Mouse (Mus musculus): ENCODE data around the gene Fam205a1. TPM values are rescaled to one million over a fixed set of nuclear protein-coding genes. Genes with fewer than 3 reads are reported as not detected.
"Not testable (repeated sequence)": the region's sequence is repeated elsewhere in the genome, so short reads cannot be mapped to it uniquely, and the experiment has no call there.

Fam205a1 gene
- polyA plus RNA-seq, 1 experiment, result 0.23 TPM

GRCm38 (mm10) chr4:42879829-42880676, 26.4 kb upstream of the Fam205a1 start:
- Histone ChIP-seq H3K4me3 (ENCODE audit: insufficient read depth, low read length) (no peak overlapping the region), H3K4me1 (ENCODE audit: control insufficient read depth, insufficient read depth, low read length) (no peaks in the 10 kb centered on the region), H3K27ac (ENCODE audit: insufficient read depth, low read length) (no peak overlapping the region)
- TF ChIP-seq CTCF (IDR thresholded peaks at IDR 0.05; ENCODE audit: extremely low read depth, insufficient read depth, low read length) (no peak), POLR2A (IDR thresholded peaks at IDR 0.05; ENCODE audit: extremely low read depth, insufficient read depth, low read length) (no peak)

DNA sequence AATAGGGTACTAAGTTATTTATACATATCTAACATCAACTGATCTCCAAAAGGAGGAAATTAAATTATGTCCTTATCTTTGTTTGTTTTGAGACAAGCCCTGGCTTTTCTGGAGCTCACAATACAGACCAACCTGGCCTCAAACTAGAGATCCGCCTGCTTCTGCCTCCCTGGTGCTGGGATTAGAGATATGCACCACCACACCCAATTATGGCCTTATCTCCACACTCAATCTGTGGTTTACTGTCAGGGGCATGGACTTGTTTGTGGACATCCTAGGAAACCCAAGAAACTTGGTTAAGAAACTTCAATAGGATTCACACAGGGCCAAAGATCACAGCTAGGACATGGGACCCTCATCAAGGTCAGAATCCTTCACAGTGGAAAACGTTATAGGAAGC, 24.0 kb upstream of the Fam205a1 start:
- TF ChIP-seq POLR2A (IDR thresholded peaks at IDR 0.05; ENCODE audit: extremely low read depth, insufficient read depth, low read length) (no peak), CTCF (IDR thresholded peaks at IDR 0.05; ENCODE audit: extremely low read depth, insufficient read depth, low read length) (no peak)

GRCm38 (mm10) chr4:42876586-42877291, 23.1 kb upstream of the Fam205a1 start:
- no peak overlapping the region for H3K4me3 ChIP-seq (ENCODE audit: insufficient read depth, low read length)
- TF ChIP-seq CTCF (IDR thresholded peaks at IDR 0.05; ENCODE audit: extremely low read depth, insufficient read depth, low read length) (peak; percentile 78), POLR2A (IDR thresholded peaks at IDR 0.05; ENCODE audit: extremely low read depth, insufficient read depth, low read length) (no peak)

More for the DNA sequence above, 24.0 kb upstream of the Fam205a1 start:
- no peak overlapping the region for H3K27ac ChIP-seq (ENCODE audit: insufficient read depth, low read length)
- no peak overlapping the region for H3K4me3 ChIP-seq (ENCODE audit: insufficient read depth, low read length)
- no peaks in the 10 kb centered on the region for H3K4me1 ChIP-seq (ENCODE audit: control insufficient read depth, insufficient read depth, low read length)

GRCm38 (mm10) chr4:42874134-42874533, 20.4 kb upstream of the Fam205a1 start, which contains the start of gene Fam205c:
TSS of gene Fam205c (minus strand) at chr4:42874234.
- no peak within 1 kb of the TSS for H3K27ac ChIP-seq (ENCODE audit: insufficient read depth, low read length)
- H3K4me1 ChIP-seq (ENCODE audit: control insufficient read depth, insufficient read depth, low read length), result no peaks in the 10 kb centered on the region
- no peak within 1 kb of the TSS for H3K4me3 ChIP-seq (ENCODE audit: insufficient read depth, low read length)
- TF ChIP-seq CTCF (IDR thresholded peaks at IDR 0.05; ENCODE audit: extremely low read depth, insufficient read depth, low read length), result no peak
- TF ChIP-seq POLR2A (IDR thresholded peaks at IDR 0.05; ENCODE audit: extremely low read depth, insufficient read depth, low read length), result no peak

More at GRCm38 (mm10) chr4:42876586-42877291, 23.1 kb upstream of the Fam205a1 start:
- Histone ChIP-seq H3K4me1 (ENCODE audit: control insufficient read depth, insufficient read depth, low read length) (no peaks in the 10 kb centered on the region), H3K27ac (ENCODE audit: insufficient read depth, low read length) (no peak overlapping the region)

GRCm38 (mm10) chr4:42872746-42873435, 19.2 kb upstream of the Fam205a1 start:
- Histone ChIP-seq H3K4me3 (ENCODE audit: insufficient read depth, low read length) (no peak overlapping the region), H3K4me1 (ENCODE audit: control insufficient read depth, insufficient read depth, low read length) (no peaks in the 10 kb centered on the region), H3K27ac (ENCODE audit: insufficient read depth, low read length) (no peak overlapping the region)
- no peak for TF ChIP-seq POLR2A (IDR thresholded peaks at IDR 0.05; ENCODE audit: extremely low read depth, insufficient read depth, low read length)
- TF ChIP-seq CTCF (IDR thresholded peaks at IDR 0.05; ENCODE audit: extremely low read depth, insufficient read depth, low read length), result no peak

DNA sequence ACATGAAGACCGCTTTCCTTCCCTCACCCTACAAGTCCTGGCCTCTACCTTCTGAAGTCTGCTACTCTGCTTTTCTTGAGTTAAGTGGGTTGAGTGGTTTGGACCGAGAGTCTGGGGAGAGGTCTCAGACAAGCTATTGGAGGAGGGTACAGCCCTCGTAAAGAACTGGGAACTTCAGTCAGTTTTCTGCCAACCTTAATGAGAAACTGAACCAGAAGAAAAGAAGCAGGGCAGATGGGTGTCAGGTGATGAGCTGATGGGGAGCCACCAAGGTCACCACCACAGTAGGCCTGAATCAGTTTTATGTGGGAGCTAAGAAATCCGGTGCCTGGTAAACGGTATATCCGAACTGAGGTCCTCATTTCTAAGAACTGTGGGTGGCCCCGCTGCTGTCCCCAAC, 18.5 kb upstream of the Fam205a1 start:
- no peak for TF ChIP-seq POLR2A (IDR thresholded peaks at IDR 0.05; ENCODE audit: extremely low read depth, insufficient read depth, low read length)
- TF ChIP-seq CTCF (IDR thresholded peaks at IDR 0.05; ENCODE audit: extremely low read depth, insufficient read depth, low read length), result no peak
- no peak overlapping the region for H3K27ac ChIP-seq (ENCODE audit: insufficient read depth, low read length)
- no peak overlapping the region for H3K4me3 ChIP-seq (ENCODE audit: insufficient read depth, low read length)
- no peaks in the 10 kb centered on the region for H3K4me1 ChIP-seq (ENCODE audit: control insufficient read depth, insufficient read depth, low read length)

GRCm38 (mm10) chr4:42870748-42871147, 17.1 kb upstream of the Fam205a1 start:
- TF ChIP-seq POLR2A (IDR thresholded peaks at IDR 0.05; ENCODE audit: extremely low read depth, insufficient read depth, low read length) (no peak), CTCF (IDR thresholded peaks at IDR 0.05; ENCODE audit: extremely low read depth, insufficient read depth, low read length) (no peak)
- Histone ChIP-seq H3K27ac (ENCODE audit: insufficient read depth, low read length) (no peak overlapping the region), H3K4me3 (ENCODE audit: insufficient read depth, low read length) (no peak overlapping the region), H3K4me1 (ENCODE audit: control insufficient read depth, insufficient read depth, low read length) (no peaks in the 10 kb centered on the region)

DNA sequence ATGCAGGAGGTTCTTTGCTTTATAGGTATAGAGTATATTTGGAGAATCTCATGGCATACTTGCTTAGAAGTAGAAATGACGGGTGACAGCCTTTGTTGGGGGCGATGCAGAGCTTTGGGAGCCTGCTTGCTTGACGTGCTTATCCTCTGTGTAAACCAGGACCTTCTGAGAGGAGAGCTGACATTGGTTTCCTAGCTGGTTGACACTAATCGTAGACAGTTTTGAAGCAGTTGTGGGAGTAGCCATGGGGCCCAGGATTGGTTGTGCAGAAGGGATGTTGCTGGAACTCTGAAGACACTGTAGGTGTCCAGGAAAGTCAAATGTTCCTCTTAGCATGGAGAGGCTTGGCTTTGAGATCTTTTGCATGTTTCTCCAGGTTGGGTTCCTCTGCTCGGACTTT, 14.5 kb upstream of the Fam205a1 start:
- H3K4me3 ChIP-seq (ENCODE audit: insufficient read depth, low read length), result no peak overlapping the region
- TF ChIP-seq POLR2A (IDR thresholded peaks at IDR 0.05; ENCODE audit: extremely low read depth, insufficient read depth, low read length) (no peak), CTCF (IDR thresholded peaks at IDR 0.05; ENCODE audit: extremely low read depth, insufficient read depth, low read length) (no peak)
- H3K27ac ChIP-seq (ENCODE audit: insufficient read depth, low read length), result no peak overlapping the region
- H3K4me1 ChIP-seq (ENCODE audit: control insufficient read depth, insufficient read depth, low read length), result no peaks in the 10 kb centered on the region

GRCm38 (mm10) chr4:42867390-42867789, 13.7 kb upstream of the Fam205a1 start:
- Histone ChIP-seq H3K27ac (ENCODE audit: insufficient read depth, low read length) (no peak overlapping the region), H3K4me3 (ENCODE audit: insufficient read depth, low read length) (no peak overlapping the region), H3K4me1 (ENCODE audit: control insufficient read depth, insufficient read depth, low read length) (no peaks in the 10 kb centered on the region)
- TF ChIP-seq CTCF (IDR thresholded peaks at IDR 0.05; ENCODE audit: extremely low read depth, insufficient read depth, low read length) (no peak), POLR2A (IDR thresholded peaks at IDR 0.05; ENCODE audit: extremely low read depth, insufficient read depth, low read length) (no peak)

DNA sequence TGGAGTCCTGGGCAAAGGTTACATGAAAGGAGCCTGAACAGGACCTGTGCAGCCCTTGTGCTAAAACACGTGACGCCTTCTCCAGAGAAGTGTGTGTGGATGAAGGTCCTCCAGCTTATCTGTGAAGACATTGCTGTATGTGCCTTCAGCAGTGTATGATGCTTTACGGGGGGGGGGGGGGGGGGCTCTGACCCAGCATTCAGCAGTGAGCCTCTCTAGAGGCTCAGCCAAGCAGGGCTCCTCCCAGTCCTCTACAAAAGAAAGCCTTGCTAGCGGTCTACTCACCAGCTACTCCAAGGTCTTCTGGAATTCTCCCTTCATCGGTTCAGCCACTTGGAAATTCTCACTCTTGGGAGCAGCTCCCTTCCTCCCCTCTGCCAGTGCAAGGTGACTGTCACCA, 9.8 kb upstream of the Fam205a1 start:
- H3K4me1 ChIP-seq (ENCODE audit: control insufficient read depth, insufficient read depth, low read length); H3K4me3 ChIP-seq (ENCODE audit: insufficient read depth, low read length): not testable (repeated sequence)

DNA sequence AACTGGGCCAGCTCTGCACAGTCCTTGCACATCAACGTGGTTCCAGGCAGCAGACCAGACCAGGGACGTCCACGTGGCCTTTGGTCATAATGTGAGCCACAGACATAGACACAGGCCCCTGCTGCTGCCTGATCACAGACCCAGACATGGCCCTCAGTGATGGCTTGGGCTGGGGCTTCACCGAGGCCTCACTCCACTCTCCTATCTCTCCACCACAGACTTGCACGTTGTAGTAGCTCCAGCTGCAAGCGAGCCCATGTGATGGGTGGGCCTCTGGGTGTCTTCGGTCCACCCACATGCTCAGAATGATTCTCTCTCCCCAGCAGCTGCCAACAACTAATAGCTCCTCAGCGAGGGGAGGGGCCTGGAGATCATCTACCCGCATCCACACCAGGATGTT, 6.8 kb upstream of the Fam205a1 start:
- not testable (repeated sequence) for H3K4me1 ChIP-seq (ENCODE audit: control insufficient read depth, insufficient read depth, low read length); H3K27ac ChIP-seq (ENCODE audit: insufficient read depth, low read length); H3K4me3 ChIP-seq (ENCODE audit: insufficient read depth, low read length)

More for the DNA sequence above, 9.8 kb upstream of the Fam205a1 start:
- not testable (repeated sequence) for H3K27ac ChIP-seq (ENCODE audit: insufficient read depth, low read length)

DNA sequence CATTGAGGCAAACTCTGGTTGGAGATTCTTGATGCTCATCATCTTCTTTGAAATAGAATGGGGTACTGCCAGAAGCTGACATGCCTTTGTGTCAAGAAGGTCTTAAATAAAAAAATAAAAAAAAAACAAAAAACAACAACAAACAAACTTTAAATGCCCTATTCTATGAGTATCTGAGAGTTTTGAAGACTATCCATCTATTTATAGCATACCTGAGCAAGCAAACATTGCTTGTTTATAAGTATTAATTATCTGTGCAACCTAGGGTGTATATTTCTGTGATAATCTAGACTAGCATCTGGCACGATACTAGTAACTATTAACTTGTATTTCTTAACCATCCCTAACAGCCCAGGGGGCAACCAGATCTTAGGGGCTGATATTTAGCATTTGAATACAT, 3.0 kb upstream of the Fam205a1 start, which contains the start of gene Gm12394:
Gene Gm12394, minus strand, starts transcription at position 101 of the 400 bp plus-strand sequence.
- H3K4me3 ChIP-seq (ENCODE audit: insufficient read depth, low read length); H3K27ac ChIP-seq (ENCODE audit: insufficient read depth, low read length); H3K4me1 ChIP-seq (ENCODE audit: control insufficient read depth, insufficient read depth, low read length): not testable (repeated sequence)
